In the genomic region with DNA sequence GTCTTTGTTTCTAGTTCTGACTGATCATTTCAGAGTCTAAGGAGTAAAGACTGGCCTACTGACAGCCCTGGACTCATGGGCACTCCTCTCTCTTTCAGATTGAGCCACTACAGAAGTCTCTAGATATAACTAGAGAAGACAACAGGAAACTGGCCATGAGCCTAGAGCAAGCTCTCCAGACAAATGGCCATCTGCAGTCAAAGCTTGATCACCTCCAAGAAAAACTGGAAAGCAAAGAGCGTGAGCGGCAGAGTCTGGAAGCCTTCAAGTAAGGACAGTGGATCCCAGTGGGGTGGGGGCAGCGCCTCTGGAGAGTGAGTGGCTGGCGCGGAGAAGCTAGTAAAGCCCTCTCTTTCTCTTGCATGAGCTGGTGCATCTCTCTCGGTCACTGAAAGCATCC, we compare ENCODE assay signal across 11 mouse cellular contexts.
"Had no signal": no experiment of that assay in that cellular context is flagged by ENCODE, and none has a peak within 500 bp of the region (broad histone marks: within the 10 kb centered on the region; RNA-seq: fewer than 3 reads in every experiment).

No protein-coding gene starts in this region.

- H3K36me3 ChIP-seq: limb, embryonic 15.5 days; liver, embryonic 12.5 days; midbrain, embryonic 12.5 days; neural tube, embryonic 13.5 days; stomach, embryonic 15.5 days had no signal

- H3K27me3 ChIP-seq: limb, embryonic 15.5 days; liver, embryonic 12.5 days; midbrain, embryonic 12.5 days; neural tube, embryonic 13.5 days; stomach, embryonic 15.5 days had no signal

- H3K27ac ChIP-seq: limb, embryonic 15.5 days; liver, embryonic 12.5 days; midbrain, embryonic 12.5 days; neural tube, embryonic 13.5 days; stomach, embryonic 15.5 days had no signal

- DNase-seq: kidney, postnatal 14 days; lung, embryonic 14.5 days; lung, postnatal 14 days; right cerebral cortex, postnatal 14 days; thymus, adult 2 months; thymus, postnatal 25 days had no signal

- H3K9me3 ChIP-seq: limb, embryonic 15.5 days; liver, embryonic 12.5 days; midbrain, embryonic 12.5 days; neural tube, embryonic 13.5 days; stomach, embryonic 15.5 days had no signal

- H3K4me3 ChIP-seq: limb, embryonic 15.5 days; liver, embryonic 12.5 days; midbrain, embryonic 12.5 days; neural tube, embryonic 13.5 days; stomach, embryonic 15.5 days had no signal

- H3K4me1 ChIP-seq: limb, embryonic 15.5 days; liver, embryonic 12.5 days; midbrain, embryonic 12.5 days; neural tube, embryonic 13.5 days; stomach, embryonic 15.5 days had no signal
